Mouse (Mus musculus) midbrain, embryonic 12.5 days (tissue): ENCODE results near the gene Chit1. TPM values are rescaled to one million over a fixed set of nuclear protein-coding genes. Genes with fewer than 3 reads are reported as not detected.

Experiments used
- ATAC-seq: fragments of 200-750 bp; cut with Nextera tagmentation; 2 replicates; pipeline ENCODE4 v1.8.0; 2017; ENCODE audit warnings: low read depth, moderate TSS enrichment, moderate library complexity; ENCODE audit not compliant: low FRiP score
- H3K27ac ChIP-seq: fragments of 300-500 bp; sonication (generic); replicated peaks from 2 replicates; pipeline ENCODE4 v1.5.1; 2016; ENCODE audit warnings: mild to moderate bottlenecking
- H3K27me3 ChIP-seq: fragments of 300-500 bp; sonication (generic); 2 replicates; pipeline ENCODE4 v1.6.1; 2016; ENCODE audit warnings: mild to moderate bottlenecking
- H3K36me3 ChIP-seq: fragments of 300-500 bp; sonication (generic); 2 replicates; pipeline ENCODE4 v1.6.1; 2016
- H3K4me1 ChIP-seq: fragments of 300-500 bp; sonication (generic); 2 replicates; pipeline ENCODE4 v1.6.1; 2016
- H3K4me2 ChIP-seq: fragments of 300-500 bp; sonication (generic); replicated peaks from 2 replicates; pipeline ENCODE4 v1.6.1; 2016; ENCODE audit warnings: mild to moderate bottlenecking, moderate library complexity
- H3K4me3 ChIP-seq: fragments of 300-500 bp; sonication (generic); 2 replicates; pipeline ENCODE4 v1.5.1; 2016; ENCODE audit warnings: mild to moderate bottlenecking
- H3K9ac ChIP-seq: fragments of 300-500 bp; sonication (generic); replicated peaks from 2 replicates; pipeline ENCODE4 v1.6.1; 2016; ENCODE audit warnings: mild to moderate bottlenecking, moderate library complexity
- H3K9me3 ChIP-seq: fragments of 300-500 bp; sonication (generic); 2 replicates; pipeline ENCODE4 v1.6.1; 2016; ENCODE audit warnings: mild to moderate bottlenecking
- WGBS: fragments of 180-500 bp; shearing (Covaris S2); methylation state at CpG from one replicate; pipeline ENCODE4 v1.1.7; 2016; 5-methylcytosine and 5-hydroxymethylcytosine counted together
- polyA plus RNA-seq: library from polyadenylated mRNA; unstranded; fragments of >200 nt; fragmentation: Nextera tagmentation; extraction: Ambion mirVana; gene quantifications from 2 replicates; pipeline ENCODE4 v1.2.1, GENCODE M21; 2016

The Chit1 gene
- polyA plus RNA-seq, 1 experiment from 2014 or later = not detected

GRCm38 (mm10) chr1:134080881-134081450, 30.1 kb upstream of the Chit1 start:
- peaks cover 10% of the 10 kb centered on the region for H3K36me3 ChIP-seq
- ATAC-seq = no peak
- no peak overlapping the region for H3K27ac ChIP-seq
- no peaks in the 10 kb centered on the region for H3K9me3 ChIP-seq
- H3K4me1 ChIP-seq = peaks cover 47% of the 10 kb centered on the region
- 88% methylated on average over 5 of the region's 5 CpGs for WGBS
- H3K4me2 ChIP-seq = no peak overlapping the region
- no peak overlapping the region for H3K4me3 ChIP-seq
- H3K9ac ChIP-seq = no peak overlapping the region
- no peaks in the 10 kb centered on the region for H3K27me3 ChIP-seq

- ATAC-seq = no peak
- peaks cover 39% of the 10 kb centered on the region for H3K4me1 ChIP-seq
- 71% methylated on average over 11 of the region's 11 CpGs for WGBS
- no peaks in the 10 kb centered on the region for H3K36me3 ChIP-seq
- no peaks in the 10 kb centered on the region for H3K9me3 ChIP-seq
- 0 out of 2 replicates have a peak overlapping the region, but pooled peaks have one; percentile 20 for H3K27ac ChIP-seq
- 0 out of 2 replicates have a peak overlapping the region, but pooled peaks have one; percentile 15 for H3K9ac ChIP-seq
- H3K4me3 ChIP-seq = no peak overlapping the region
- H3K27me3 ChIP-seq = no peaks in the 10 kb centered on the region
- H3K4me2 ChIP-seq = no peak overlapping the region
Observed at GRCm38 (mm10) chr1:134082987-134083516, 28.0 kb upstream of the Chit1 start.

GRCm38 (mm10) chr1:134083676-134084075, 27.4 kb upstream of the Chit1 start:
- ATAC-seq = no peak
- WGBS = 88% methylated on average over 8 of the region's 8 CpGs
- H3K9ac ChIP-seq = no peak overlapping the region
- H3K27ac ChIP-seq = no peak overlapping the region
- no peaks in the 10 kb centered on the region for H3K27me3 ChIP-seq
- H3K9me3 ChIP-seq = no peaks in the 10 kb centered on the region
- H3K36me3 ChIP-seq = no peaks in the 10 kb centered on the region
- H3K4me1 ChIP-seq = peaks cover 35% of the 10 kb centered on the region
- no peak overlapping the region for H3K4me3 ChIP-seq
- no peak overlapping the region for H3K4me2 ChIP-seq

- H3K27me3 ChIP-seq = no peaks in the 10 kb centered on the region
- H3K4me2 ChIP-seq = no peak overlapping the region
- no peak overlapping the region for H3K4me3 ChIP-seq
- H3K9ac ChIP-seq = no peak overlapping the region
- no peak for ATAC-seq
- H3K4me1 ChIP-seq = peaks cover 35% of the 10 kb centered on the region
- 83% methylated on average over 3 of the region's 3 CpGs for WGBS
- H3K27ac ChIP-seq = no peak overlapping the region
- H3K9me3 ChIP-seq = no peaks in the 10 kb centered on the region
- H3K36me3 ChIP-seq = no peaks in the 10 kb centered on the region
Observed at GRCm38 (mm10) chr1:134084128-134084527, 26.9 kb upstream of the Chit1 start.

GRCm38 (mm10) chr1:134086017-134086416, 25.0 kb upstream of the Chit1 start:
- Histone ChIP-seq H3K27ac (peak overlapping the region; percentile 40; the same call in 1 of the 2 replicates), H3K4me1 (peaks cover 20% of the 10 kb centered on the region), H3K9me3 (no peaks in the 10 kb centered on the region), H3K27me3 (no peaks in the 10 kb centered on the region; the same call in 1 of the 2 replicates), H3K4me2 (no peak overlapping the region), H3K36me3 (no peaks in the 10 kb centered on the region), H3K9ac (0 out of 2 replicates have a peak overlapping the region, but pooled peaks have one; percentile 37), H3K4me3 (no peak overlapping the region)
- peak; percentile 41; the same call in 1 of the 2 replicates for ATAC-seq
- WGBS = 12% methylated on average over 3 of the region's 3 CpGs

- ATAC-seq = no peak
- H3K9me3 ChIP-seq = no peaks in the 10 kb centered on the region
- H3K4me3 ChIP-seq = no peak overlapping the region
- H3K4me2 ChIP-seq = no peak overlapping the region
- peaks cover 6% of the 10 kb centered on the region; the same call in 1 of the 2 replicates for H3K27me3 ChIP-seq
- peak overlapping the region; percentile 40 for H3K27ac ChIP-seq
- peaks cover 20% of the 10 kb centered on the region for H3K4me1 ChIP-seq
- peak overlapping the region; percentile 0; the same call in 1 of the 2 replicates for H3K9ac ChIP-seq
- WGBS = 43% methylated on average over 16 of the region's 16 CpGs
- H3K36me3 ChIP-seq = no peaks in the 10 kb centered on the region
Observed at GRCm38 (mm10) chr1:134086811-134087398, 24.1 kb upstream of the Chit1 start.

- H3K9me3 ChIP-seq = no peaks in the 10 kb centered on the region
- 89% methylated on average over 7 of the region's 7 CpGs for WGBS
- no peak for ATAC-seq
Observed at GRCm38 (mm10) chr1:134089074-134089473, 22.0 kb upstream of the Chit1 start.

GRCm38 (mm10) chr1:134091851-134092250, 19.2 kb upstream of the Chit1 start:
- no peak overlapping the region for H3K27ac ChIP-seq
- peaks cover 41% of the 10 kb centered on the region for H3K4me1 ChIP-seq
- 94% methylated on average over 3 of the region's 3 CpGs for WGBS

More at GRCm38 (mm10) chr1:134089074-134089473, 22.0 kb upstream of the Chit1 start:
- Histone ChIP-seq H3K9ac (no peak overlapping the region), H3K36me3 (no peaks in the 10 kb centered on the region), H3K27ac (no peak overlapping the region), H3K4me2 (no peak overlapping the region), H3K27me3 (peaks cover 9% of the 10 kb centered on the region; the same call in 1 of the 2 replicates), H3K4me3 (no peak overlapping the region), H3K4me1 (peaks cover 28% of the 10 kb centered on the region)

GRCm38 (mm10) chr1:134092368-134092767, 18.7 kb upstream of the Chit1 start:
- peaks cover 44% of the 10 kb centered on the region for H3K4me1 ChIP-seq

More at GRCm38 (mm10) chr1:134091851-134092250, 19.2 kb upstream of the Chit1 start:
- ATAC-seq = no peak
- Histone ChIP-seq H3K36me3 (no peaks in the 10 kb centered on the region), H3K9ac (no peak overlapping the region), H3K27me3 (peaks cover 9% of the 10 kb centered on the region; the same call in 1 of the 2 replicates), H3K4me2 (no peak overlapping the region), H3K4me3 (no peak overlapping the region), H3K9me3 (no peaks in the 10 kb centered on the region)

GRCm38 (mm10) chr1:134092852-134093770, 17.9 kb upstream of the Chit1 start:
- Histone ChIP-seq H3K4me1 (peaks cover 51% of the 10 kb centered on the region), H3K27me3 (peaks cover 9% of the 10 kb centered on the region; the same call in 1 of the 2 replicates), H3K27ac (peak overlapping the region; percentile 80), H3K4me3 (peak overlapping the region; percentile 42), H3K36me3 (no peaks in the 10 kb centered on the region), H3K4me2 (peak overlapping the region; percentile 63), H3K9ac (peak overlapping the region; percentile 54), H3K9me3 (no peaks in the 10 kb centered on the region)
- 2% methylated on average over 42 of the region's 43 CpGs for WGBS
- peak; percentile 78 for ATAC-seq

More at GRCm38 (mm10) chr1:134092368-134092767, 18.7 kb upstream of the Chit1 start:
- ATAC-seq = no peak
- no peaks in the 10 kb centered on the region for H3K9me3 ChIP-seq
- H3K4me3 ChIP-seq = peak overlapping the region; percentile 42; the same call in 1 of the 2 replicates
- H3K27ac ChIP-seq = peak overlapping the region; percentile 80
- H3K9ac ChIP-seq = peak overlapping the region; percentile 54; the same call in 1 of the 2 replicates
- no peaks in the 10 kb centered on the region for H3K36me3 ChIP-seq
- peaks cover 9% of the 10 kb centered on the region; the same call in 1 of the 2 replicates for H3K27me3 ChIP-seq
- WGBS = 28% methylated on average over 6 of the region's 6 CpGs
- H3K4me2 ChIP-seq = peak overlapping the region; percentile 63

GRCm38 (mm10) chr1:134093771-134094526, 17.1 kb upstream of the Chit1 start:
- Histone ChIP-seq H3K27me3 (peaks cover 9% of the 10 kb centered on the region; the same call in 1 of the 2 replicates), H3K9ac (peak overlapping the region; percentile 54; the same call in 1 of the 2 replicates), H3K4me1 (peaks cover 60% of the 10 kb centered on the region), H3K9me3 (no peaks in the 10 kb centered on the region), H3K4me2 (peak overlapping the region; percentile 63), H3K27ac (peak overlapping the region; percentile 80), H3K4me3 (no peak overlapping the region), H3K36me3 (no peaks in the 10 kb centered on the region)
- no peak for ATAC-seq
- WGBS = 72% methylated on average over 13 of the region's 13 CpGs
